Mouse (Mus musculus) left cerebral cortex, adult 18-20 months (tissue): Measurements from ENCODE around the gene Klk5. TPM values are rescaled to one million over a fixed set of nuclear protein-coding genes. Genes with fewer than 3 reads are reported as not detected.

Experiments used
- DNase-seq, 2 experiments: peaks; one replicate each; pipeline ENCODE4 v3.0.0; 2021 to 2022; ENCODE audit warnings: low spot score in 2 of 2, mixed read lengths in 1 of 2
- long read RNA-seq, 2 experiments: library from polyadenylated mRNA; stranded (forward); transcript quantifications; one replicate each; pipeline ENCODE4 v2.0.0; 2021
- total RNA-seq, 2 experiments: library from RNA; stranded (reverse); gene quantifications; 2 replicates each; pipeline ENCODE4 v1.2.3; 2021

The Klk5 gene
- total RNA-seq: not detected
- long read RNA-seq, experiment 1: 0 reads
- long read RNA-seq, experiment 2: 0 reads

- no peak for DNase-seq
These were observed at the start of gene Klk5 for GRCm38 (mm10) chr7:43841701-43842100. Gene Klk5, plus strand, starts transcription at chr7:43841971.

- no peak for DNase-seq
These were observed 45.4 kb upstream of the Klk5 start for GRCm38 (mm10) chr7:43796355-43796754.

GRCm38 (mm10) chr7:43797333-43797769 lies 44.4 kb upstream of the Klk5 start, which contains the start of gene Klk8:
Gene Klk8, plus strand, starts transcription at chr7:43797577.
- DNase-seq: no peak

GRCm38 (mm10) chr7:43797844-43798462 lies 43.8 kb upstream of the Klk5 start:
- DNase-seq: no peak

- DNase-seq: no peak
These were observed 41.9 kb upstream of the Klk5 start for GRCm38 (mm10) chr7:43799876-43800275.

GRCm38 (mm10) chr7:43810994-43811393 lies 30.8 kb upstream of the Klk5 start, which contains the start of gene Klk7:
Gene Klk7, plus strand, starts transcription at chr7:43811294.
- DNase-seq: no peak

- no peak for DNase-seq
These were observed 26.6 kb upstream of the Klk5 start for GRCm38 (mm10) chr7:43815211-43815610.

GRCm38 (mm10) chr7:43816746-43817145 lies 25.0 kb upstream of the Klk5 start:
- DNase-seq: no peak

GRCm38 (mm10) chr7:43821581-43821980 lies 20.2 kb upstream of the Klk5 start:
- DNase-seq: no peak

- no peak for DNase-seq
These were observed 17.6 kb upstream of the Klk5 start, which contains the start of gene Klk6 for GRCm38 (mm10) chr7:43824199-43824598. Gene Klk6, plus strand, starts transcription at chr7:43824499.

GRCm38 (mm10) chr7:43826056-43826455 lies 15.7 kb upstream of the Klk5 start:
- no peak for DNase-seq

- no peak for DNase-seq
These were observed 14.1 kb upstream of the Klk5 start for GRCm38 (mm10) chr7:43827706-43828105.

GRCm38 (mm10) chr7:43829006-43829405 lies 12.8 kb upstream of the Klk5 start:
- DNase-seq: no peak

GRCm38 (mm10) chr7:43843801-43844200 lies 2.0 kb downstream of the Klk5 start:
- no peak for DNase-seq

- DNase-seq: no peak
These were observed 9.8 kb downstream of the Klk5 start for GRCm38 (mm10) chr7:43851616-43852015.

GRCm38 (mm10) chr7:43854642-43855380 lies 13.0 kb downstream of the Klk5 start:
- DNase-seq: no peak

- no peak for DNase-seq
These were observed 13.9 kb downstream of the Klk5 start for GRCm38 (mm10) chr7:43855709-43856108.

- DNase-seq: no peak
These were observed 14.5 kb downstream of the Klk5 start for GRCm38 (mm10) chr7:43856307-43856706.

- DNase-seq: no peak
These were observed 15.7 kb downstream of the Klk5 start for GRCm38 (mm10) chr7:43857501-43857900.

- no peak for DNase-seq
These were observed 18.6 kb downstream of the Klk5 start for GRCm38 (mm10) chr7:43860411-43860810.

GRCm38 (mm10) chr7:43873237-43873636 lies 31.5 kb downstream of the Klk5 start:
- peak; percentile 71 to 80 for DNase-seq

- DNase-seq: no peak
These were observed 31.9 kb downstream of the Klk5 start for GRCm38 (mm10) chr7:43873674-43874073.
